Mouse (Mus musculus) CH12F3 (cell line): ENCODE measurements around the gene Lta.

ENCODE experiments used
- in situ Hi-C: fragments of 300-500 bp; cut with MboI; formaldehyde crosslinking; loops from 2 replicates; pipeline ENCODE4 v1.14.3; 2020; ENCODE audit warnings: low sequenced_read_pairs

Lta gene

DNA sequence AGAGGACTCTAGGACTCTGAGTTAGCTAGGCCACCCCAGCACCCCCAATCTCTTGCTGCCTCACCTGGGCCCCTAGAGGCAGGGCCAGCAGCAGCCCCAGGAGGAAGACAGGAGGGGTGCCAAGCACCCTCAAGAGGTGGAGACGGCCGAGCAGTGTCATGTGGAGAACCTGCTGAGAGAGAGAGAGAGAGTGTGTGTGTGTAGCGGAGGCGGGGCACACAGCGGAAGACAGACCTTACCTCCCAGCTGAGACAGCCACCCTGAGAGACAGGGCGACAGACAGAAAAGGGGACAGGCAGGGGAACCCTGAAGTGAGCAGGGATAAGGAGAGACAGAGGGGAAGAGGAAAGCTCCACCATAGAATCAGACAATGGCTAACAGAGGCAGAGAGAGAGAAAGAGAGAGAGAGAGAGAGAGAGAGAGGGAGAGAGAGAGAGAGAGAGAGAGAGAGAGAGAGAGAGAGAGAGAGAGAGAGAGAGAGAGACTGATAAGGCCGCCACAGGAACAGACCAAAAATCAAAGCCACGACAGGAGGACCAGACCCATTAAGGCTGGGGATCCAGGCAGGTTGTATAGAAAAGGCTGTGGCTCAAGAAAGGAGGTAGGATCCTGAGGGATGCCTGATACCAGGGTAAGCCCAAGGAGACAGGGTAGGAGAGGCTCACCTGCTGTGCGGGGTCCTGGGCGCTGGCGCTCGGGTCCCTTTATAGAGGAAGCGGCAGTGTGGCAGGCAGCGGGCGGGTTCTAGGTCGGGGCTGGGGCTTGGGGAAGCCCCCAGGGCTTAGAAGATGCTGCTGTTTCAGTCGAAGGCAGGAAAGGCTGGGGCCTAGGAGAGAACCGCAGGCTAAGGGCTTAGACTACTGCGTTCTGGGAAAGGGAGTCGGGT lies at the start of gene Lta:
TSS of gene Lta (minus strand) at position 858 of the 886 bp plus-strand sequence.
- in situ Hi-C loops = no loop called here

DNA sequence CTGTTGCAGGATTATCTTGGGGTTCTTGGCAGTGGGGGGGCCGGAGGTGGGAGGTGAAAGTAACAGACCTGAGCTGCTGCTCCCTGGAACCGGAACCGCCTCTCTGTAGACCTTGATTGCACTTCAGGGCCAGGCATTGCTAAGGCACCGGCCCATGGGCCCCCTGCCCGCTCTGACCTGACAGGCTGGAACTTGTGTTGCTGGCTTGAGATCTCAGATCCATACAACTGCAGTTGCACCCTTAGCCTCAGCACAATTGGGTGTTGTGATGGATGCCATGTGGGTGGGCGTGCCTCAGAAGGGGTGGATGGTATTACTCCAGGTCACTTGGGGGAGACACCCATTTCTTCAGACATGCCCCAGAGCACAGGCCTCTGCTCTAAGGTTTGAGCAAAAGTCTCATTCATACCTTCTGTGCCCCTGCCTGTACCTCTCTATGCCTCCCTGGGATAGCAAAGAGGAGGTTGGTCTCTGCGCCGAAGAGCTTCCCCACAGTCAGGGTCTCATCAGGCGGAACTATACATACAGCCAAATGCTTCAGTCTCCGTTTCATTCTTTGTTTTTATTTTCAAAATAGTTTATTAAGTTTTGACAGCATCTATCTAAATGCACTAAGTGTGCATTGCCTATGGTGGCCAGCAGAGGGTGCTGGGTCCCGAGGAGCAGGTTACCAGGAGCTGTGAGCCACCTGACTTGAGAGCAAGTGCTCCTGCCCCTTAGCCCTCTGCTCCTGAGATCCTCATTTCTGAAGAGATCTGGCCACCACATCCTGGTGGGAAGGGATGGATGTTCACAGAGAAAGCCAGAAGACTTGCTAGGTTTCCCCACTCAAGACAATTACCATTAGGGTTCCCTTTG lies 49.3 kb upstream of the Lta start:
- in situ Hi-C loops = loop anchor here (5.0 kb wide), 1 partner anchor 53 kb away; no protein-coding TSS in a partner anchor

DNA sequence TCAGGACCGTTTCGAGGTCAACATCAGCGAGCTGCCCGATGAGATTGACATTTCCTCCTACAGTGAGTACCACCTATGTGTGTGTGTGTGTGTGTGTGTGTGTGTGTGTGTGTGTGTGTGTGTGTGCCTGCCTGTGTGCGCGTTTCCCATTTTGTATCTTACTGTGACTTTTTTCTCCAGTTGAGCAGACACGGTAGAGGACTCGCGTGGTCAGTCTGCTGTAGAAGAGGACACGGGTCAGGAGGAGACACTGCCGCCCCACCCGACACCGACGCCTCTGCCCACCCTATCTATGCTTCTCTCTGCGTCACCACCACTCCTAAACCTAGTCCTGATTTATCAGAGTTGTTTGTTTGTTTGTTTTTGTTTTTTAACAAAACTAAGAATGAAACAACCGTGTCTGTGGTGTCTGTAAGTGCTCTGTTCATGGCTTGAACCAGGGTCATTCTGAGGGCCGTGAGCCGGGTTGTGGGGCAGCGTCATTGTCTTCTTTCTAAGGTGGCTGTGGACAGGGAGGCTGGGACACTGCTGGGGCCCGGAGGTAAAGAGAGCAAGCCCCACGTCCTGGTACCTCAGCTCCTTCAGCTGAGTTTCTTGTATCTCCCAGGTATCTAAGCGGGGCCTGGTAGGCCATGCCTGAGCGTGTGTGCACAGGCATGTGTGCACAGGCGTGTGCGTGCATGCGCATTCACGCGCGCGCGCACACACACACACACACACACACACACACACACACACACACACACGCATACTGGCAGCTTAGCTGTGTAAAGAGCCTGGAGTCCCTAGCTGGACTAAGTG lies 48.3 kb upstream of the Lta start:
- in situ Hi-C loops = no loop called here

DNA sequence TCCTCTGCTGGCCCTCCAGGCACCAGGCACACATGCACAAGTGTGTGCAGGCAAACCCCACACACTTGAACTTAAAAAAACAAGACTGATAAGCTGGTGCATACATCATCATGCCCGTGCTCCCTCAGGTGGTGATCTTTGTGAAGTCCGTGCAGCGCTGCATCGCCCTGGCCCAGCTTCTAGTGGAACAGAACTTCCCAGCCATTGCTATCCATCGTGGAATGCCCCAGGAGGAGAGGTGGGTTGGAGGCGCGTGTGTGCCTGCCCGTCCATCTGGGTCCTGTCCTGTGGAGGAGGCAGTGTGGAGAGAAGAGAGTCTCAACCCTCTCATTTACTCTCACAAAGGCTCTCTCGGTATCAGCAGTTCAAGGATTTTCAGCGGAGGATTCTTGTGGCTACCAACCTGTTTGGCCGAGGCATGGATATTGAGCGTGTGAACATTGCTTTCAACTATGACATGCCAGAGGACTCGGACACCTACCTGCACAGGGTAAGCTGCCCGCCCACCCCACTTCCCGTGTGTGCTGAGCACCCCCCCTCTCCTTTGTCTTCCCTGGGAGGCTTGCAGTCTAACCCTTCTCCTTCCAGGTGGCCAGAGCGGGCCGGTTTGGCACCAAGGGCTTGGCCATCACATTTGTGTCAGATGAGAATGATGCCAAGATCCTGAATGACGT lies 47.6 kb upstream of the Lta start:
- in situ Hi-C loops = no loop called here

DNA sequence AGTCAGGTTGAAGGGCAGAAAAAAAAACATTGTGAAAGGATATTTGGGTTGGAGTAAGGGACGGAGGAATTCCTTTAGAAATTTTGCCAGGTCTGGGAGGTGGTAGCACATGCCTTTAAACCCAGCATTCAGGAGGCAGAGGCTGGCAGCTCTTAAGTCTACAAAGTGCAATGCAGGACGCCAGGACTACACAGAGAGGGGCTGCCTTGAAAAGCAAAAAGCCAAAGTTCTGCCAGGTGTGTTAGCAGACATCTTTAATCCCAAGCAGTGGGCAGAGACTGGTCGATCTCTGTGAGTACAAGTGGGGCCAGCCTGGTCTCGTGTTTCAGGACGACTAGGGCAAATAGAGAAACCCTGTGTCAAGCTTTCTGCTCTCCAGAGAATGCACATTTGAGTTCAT lies 46.8 kb upstream of the Lta start:
- in situ Hi-C loops = no loop called here

GRCm38 (mm10) chr17:35251162-35251719 lies 46.1 kb upstream of the Lta start:
- in situ Hi-C loops = no loop called here

DNA sequence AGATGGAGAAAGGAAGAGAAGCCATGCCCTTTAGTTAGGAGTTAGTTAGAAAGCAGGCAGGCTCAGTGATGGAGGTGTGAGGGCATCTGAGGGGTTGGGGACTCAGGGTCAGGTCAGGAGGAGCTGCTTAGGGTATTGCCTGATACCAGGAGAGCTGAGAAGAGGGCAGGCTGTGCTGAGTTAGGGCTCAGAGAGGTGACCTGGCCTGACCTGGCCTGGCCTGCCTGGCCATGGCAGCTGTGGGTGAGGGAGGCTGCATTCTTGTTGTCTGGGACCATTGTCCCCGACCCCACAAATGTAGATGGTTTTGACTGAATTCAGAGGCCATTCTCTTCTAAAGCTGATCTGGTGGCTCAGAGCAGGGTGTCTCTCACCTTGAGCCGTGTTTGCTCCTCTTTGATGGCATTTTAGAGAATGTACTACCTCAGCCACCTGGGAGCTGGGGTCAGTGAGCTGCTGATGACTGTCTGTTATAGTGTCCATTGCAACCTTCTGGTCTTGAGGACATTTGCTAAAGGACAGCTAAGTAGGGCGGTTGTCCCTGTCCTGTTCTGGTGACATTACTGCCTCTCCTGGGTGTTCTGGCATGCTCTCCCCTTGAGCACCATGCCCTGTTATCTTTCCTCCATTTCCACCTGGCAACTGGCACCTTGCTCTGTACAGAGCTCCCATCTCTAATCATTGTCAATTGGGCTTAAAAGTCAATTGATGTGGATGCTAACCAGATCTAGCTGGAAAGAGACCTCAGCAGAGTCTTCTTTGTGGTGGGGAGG lies 45.4 kb upstream of the Lta start:
- in situ Hi-C loops = no loop called here

DNA sequence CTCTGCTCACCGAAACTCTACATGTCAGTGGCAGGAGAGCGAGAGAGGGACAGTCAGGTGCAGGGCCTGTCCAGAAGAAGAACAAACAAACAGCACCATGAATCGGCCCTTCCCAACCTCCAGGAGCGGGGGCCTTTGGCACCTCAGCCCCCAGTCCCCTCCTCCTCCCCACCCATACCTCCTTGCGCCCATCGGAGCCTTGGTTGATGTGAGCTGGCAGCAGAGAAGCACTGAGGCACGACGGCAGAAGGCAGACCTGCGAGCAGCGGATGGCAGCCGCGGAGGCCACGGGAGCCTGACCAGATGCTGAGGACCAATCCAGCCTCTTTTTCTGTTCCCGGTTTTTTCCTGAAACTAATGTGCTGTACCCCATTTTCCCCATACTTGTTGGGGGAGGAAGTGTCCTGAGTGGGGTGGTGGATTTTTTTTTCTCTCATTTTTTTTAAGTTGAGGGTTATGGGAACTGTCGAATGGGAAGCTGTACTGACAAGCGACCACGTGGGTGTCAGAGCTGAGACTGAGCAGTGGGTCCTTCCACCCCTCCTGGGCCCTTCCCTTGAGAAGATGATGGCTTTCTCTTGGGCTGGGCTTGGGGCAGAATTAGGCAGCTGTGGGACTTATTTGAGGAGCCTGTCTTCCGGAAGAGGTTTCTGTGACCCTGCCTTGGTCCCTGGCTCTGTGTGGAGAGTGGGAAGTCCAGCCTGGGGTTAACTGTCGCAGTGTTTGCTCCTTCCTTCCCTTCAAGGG lies 44.5 kb upstream of the Lta start:
- in situ Hi-C loops = no loop called here

- in situ Hi-C loops = no loop called here
Observed at GRCm38 (mm10) chr17:35248986-35249385, 43.8 kb upstream of the Lta start.

- in situ Hi-C loops = no loop called here
Observed at GRCm38 (mm10) chr17:35247144-35247543, 42.0 kb upstream of the Lta start.

DNA sequence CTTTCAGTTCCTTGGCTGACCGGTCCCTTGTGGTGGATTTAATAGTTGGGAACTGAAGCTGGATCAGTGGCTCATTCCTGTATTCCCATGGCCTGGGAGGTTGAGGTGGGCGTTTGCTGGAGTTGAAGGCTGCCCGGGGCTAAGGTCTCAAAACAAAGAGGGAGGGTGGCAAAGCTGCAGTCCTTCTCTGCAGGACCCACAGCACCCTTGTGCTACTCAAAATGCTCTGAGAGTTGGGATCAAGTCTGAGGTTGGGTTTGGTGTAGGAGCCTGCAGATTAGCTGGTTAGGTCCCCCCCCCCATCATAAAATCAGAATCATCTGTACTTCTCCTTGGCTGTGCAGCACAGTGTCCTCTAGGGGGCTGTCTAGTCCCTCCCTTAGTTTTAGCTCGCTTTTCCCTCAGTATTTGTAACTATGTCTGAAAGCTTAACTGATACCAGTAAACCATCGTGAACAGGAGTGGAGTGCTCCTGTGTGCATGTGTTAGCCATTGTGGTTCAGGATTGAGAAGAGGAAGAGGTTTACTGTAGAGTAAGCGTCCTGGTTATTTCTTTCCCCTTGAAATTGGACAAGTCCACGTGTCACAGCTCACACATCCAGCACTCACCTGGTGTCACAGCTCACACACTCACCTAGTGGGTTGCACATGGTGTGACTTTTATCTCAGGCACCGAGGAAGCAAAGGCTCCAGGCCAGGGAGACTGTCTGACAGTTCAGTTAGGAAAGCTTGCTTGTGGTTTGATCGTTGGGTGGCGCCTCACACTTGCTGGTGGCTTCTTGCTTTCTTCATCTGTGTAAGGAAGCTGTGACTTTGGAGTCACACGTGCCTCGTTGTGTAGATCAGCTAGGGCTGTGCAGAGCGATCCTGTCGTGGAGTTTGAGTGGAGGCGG lies 40.8 kb upstream of the Lta start:
- in situ Hi-C loops = no loop called here

- in situ Hi-C loops = no loop called here
Observed at GRCm38 (mm10) chr17:35244999-35245398, 39.8 kb upstream of the Lta start.

- in situ Hi-C loops = no loop called here
Observed at GRCm38 (mm10) chr17:35243086-35243485, 37.9 kb upstream of the Lta start.

- in situ Hi-C loops = no loop called here
Observed at GRCm38 (mm10) chr17:35242015-35242941, 37.1 kb upstream of the Lta start.

GRCm38 (mm10) chr17:35241305-35242014 lies 36.3 kb upstream of the Lta start, which contains the start of gene Ddx39b:
Ddx39b (plus strand) TSS chr17:35241746.
- in situ Hi-C loops = no loop called here
